Mouse (Mus musculus) hindbrain, postnatal 0 days (tissue): ENCODE results near the gene Acacb. TPM values are rescaled to one million over a fixed set of nuclear protein-coding genes. Genes with fewer than 3 reads are reported as not detected.

Source experiments
- ATAC-seq: fragments of 200-750 bp; cut with Nextera tagmentation; 2 replicates; pipeline ENCODE4 v1.8.0; 2017; ENCODE audit warnings: mild to moderate bottlenecking, moderate TSS enrichment, moderate library complexity
- DNase-seq: peaks from one replicate; pipeline ENCODE4 v3.0.0-alpha.2; 2015; ENCODE audit warnings: low spot score
- H3K27ac ChIP-seq: fragments of 300-500 bp; sonication (generic); 2 replicates; pipeline ENCODE4 v1.5.1; 2014; ENCODE audit warnings: mild to moderate bottlenecking
- H3K27me3 ChIP-seq: fragments of 300-500 bp; sonication (generic); 2 replicates; pipeline ENCODE4 v1.6.1; 2014; ENCODE audit warnings: low read length, mixed read lengths; ENCODE audit not compliant: insufficient read depth
- H3K36me3 ChIP-seq: fragments of 300-500 bp; sonication (generic); 2 replicates; pipeline ENCODE4 v1.6.1; 2014; ENCODE audit warnings: low read length, mixed read lengths; ENCODE audit not compliant: insufficient read depth
- H3K4me1 ChIP-seq: fragments of 300-500 bp; sonication (generic); 2 replicates; pipeline ENCODE4 v1.6.1; 2014; ENCODE audit warnings: antibody characterized with exemption, low read length, mixed read lengths; ENCODE audit not compliant: insufficient read depth
- H3K4me2 ChIP-seq: fragments of 300-500 bp; sonication (generic); 2 replicates; pipeline ENCODE4 v1.6.1; 2014; ENCODE audit warnings: low read depth, mild to moderate bottlenecking, low read length, moderate library complexity, mixed read lengths
- H3K4me3 ChIP-seq: fragments of 300-500 bp; sonication (generic); 2 replicates; pipeline ENCODE4 v1.5.1; 2014; ENCODE audit warnings: low read length
- H3K9ac ChIP-seq: fragments of 300-500 bp; sonication (generic); replicated peaks from 2 replicates; pipeline ENCODE4 v1.6.1; 2014; ENCODE audit warnings: mild to moderate bottlenecking, low read length, moderate library complexity, mixed read lengths
- H3K9me3 ChIP-seq: fragments of 300-500 bp; sonication (generic); 2 replicates; pipeline ENCODE4 v1.6.1; 2016; ENCODE audit warnings: low read length, mixed read lengths
- CTCF ChIP-seq: IDR thresholded peaks from 2 replicates; pipeline ENCODE4 v1.5.1; 2016; ENCODE audit warnings: antibody characterized with exemption, control low read depth, low read depth
- WGBS: fragments of 180-500 bp; shearing (Covaris S2); extraction: QIAGEN DNeasy Blood & Tissue Kit; methylation state at CpG from one replicate; pipeline ENCODE4 v1.1.7; 2014; 5-methylcytosine and 5-hydroxymethylcytosine counted together
- polyA plus RNA-seq: library from polyadenylated mRNA; unstranded; fragments of >200 nt; fragmentation: Nextera tagmentation; extraction: Ambion mirVana; gene quantifications from 2 replicates; pipeline ENCODE4 v1.2.1, GENCODE M21; 2015
- total RNA-seq: library from RNA; depleted of rRNA; stranded (reverse); fragments of >200 nt; gene quantifications from 2 replicates; pipeline ENCODE4 v1.2.3, GENCODE M21; 2014; rRNA removed

Gene Acacb
- total and polyA plus RNA-seq, 2 experiments from 2014 or later, result 6.1 to 7.0 TPM

DNA sequence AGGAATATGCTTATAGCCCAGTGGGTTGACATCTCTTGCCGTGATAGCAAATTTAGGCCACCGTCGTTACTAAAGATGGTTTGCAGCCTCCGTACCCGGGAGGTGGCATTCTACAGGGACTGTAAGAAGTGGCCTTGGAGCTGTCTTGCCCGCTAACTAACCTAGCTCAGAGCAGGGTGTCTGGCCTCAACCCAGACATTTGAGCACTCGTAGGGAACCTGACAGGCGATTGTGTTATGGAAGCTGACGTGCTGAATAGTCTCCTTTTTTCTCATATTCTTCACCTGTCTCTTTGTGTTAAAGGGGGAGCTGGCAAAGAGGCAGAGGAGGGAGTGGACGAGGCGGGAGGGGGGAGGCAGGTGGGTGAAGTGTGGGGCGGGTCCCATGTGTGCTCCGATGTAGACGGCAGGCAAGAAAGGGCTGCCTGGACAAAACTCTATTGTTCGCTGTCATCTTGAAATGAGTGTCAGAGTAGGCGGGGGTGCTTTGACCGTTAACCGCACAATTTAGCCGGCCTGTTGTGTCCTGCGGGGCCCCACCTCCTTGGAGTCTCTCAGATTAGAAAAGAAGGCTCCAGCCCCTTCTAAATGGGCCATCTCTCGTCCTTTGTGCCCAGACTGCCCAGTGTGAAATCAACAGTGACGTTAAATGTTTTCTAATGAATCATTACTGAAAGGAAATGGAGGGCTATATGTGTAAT, 153.0 kb downstream of the Acacb start:
- DNase-seq (no peak), ATAC-seq (no peak)
- H3K36me3 ChIP-seq, result no peaks in the 10 kb centered on the region
- no peak for TF ChIP-seq CTCF
- H3K4me3 ChIP-seq, result no peak overlapping the region
- WGBS, result 15% methylated on average over 22 of the region's 22 CpGs
- H3K9me3 ChIP-seq, result no peaks in the 10 kb centered on the region
- H3K9ac ChIP-seq, result no peak overlapping the region
- H3K27ac ChIP-seq, result no peak overlapping the region
- H3K4me2 ChIP-seq, result no peak overlapping the region
- H3K27me3 ChIP-seq, result no peaks in the 10 kb centered on the region
- peaks cover 4% of the 10 kb centered on the region; the same call in 1 of the 2 replicates for H3K4me1 ChIP-seq

DNA sequence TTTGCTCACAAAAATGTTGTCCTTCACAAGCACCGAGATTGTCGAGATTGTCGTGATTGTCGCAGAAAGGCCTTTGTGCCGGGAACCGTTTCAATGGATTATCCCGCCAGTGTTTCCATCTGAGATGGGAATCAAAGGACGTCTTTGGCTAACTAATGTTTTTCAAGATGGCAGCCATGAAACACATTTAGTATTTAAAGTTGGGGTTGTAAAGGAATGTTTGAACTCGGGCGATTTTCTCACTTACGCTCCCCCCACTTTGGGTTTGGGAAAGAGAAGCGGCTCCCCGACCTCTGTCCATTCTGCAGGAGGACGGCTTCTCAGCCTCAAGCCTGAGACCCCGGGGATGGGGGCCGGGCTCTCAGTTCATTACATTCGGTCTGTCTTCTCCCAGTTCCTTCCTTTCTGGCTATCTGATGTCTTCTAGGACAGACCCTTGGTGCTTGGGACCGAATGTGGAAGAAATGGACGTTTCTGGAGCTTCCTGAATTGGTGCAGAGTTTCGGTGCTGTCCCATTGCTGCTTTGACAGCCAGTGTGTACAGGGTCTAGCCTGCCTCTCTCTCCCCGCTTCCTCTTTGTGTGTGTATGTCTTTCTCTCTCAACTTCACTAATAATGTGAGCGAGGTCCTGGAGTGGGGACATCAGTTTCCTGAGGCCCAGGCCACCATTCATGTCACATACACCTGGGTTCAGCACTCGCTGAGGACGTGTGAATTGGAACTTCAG, 153.7 kb downstream of the Acacb start:
- no peak overlapping the region for H3K27ac ChIP-seq
- no peak for DNase-seq

More for the DNA sequence above, 153.7 kb downstream of the Acacb start:
- Histone ChIP-seq H3K9ac (no peak overlapping the region), H3K4me3 (no peak overlapping the region), H3K9me3 (no peaks in the 10 kb centered on the region), H3K4me2 (no peak overlapping the region), H3K36me3 (no peaks in the 10 kb centered on the region), H3K27me3 (no peaks in the 10 kb centered on the region), H3K4me1 (peaks cover 4% of the 10 kb centered on the region; the same call in 1 of the 2 replicates)
- 54% methylated on average over 24 of the region's 24 CpGs for WGBS
- ATAC-seq, result no peak
- no peak for TF ChIP-seq CTCF

Other genes with a start within 250 kb of the Acacb start
- gene Coro1c, start 237.8 kb upstream of the Acacb start, total RNA-seq, result 151 and 159 TPM in 2 replicates
- gene Coro1c, start 237.8 kb upstream of the Acacb start, polyA plus RNA-seq, result 140 and 149 TPM in 2 replicates
- 12.4 and 14.5 TPM in 2 replicates for gene Ssh1, start 152.6 kb upstream of the Acacb start, total RNA-seq
- 9.7 and 11.6 TPM in 2 replicates for gene Ssh1, start 152.6 kb upstream of the Acacb start, polyA plus RNA-seq
- gene Dao, start 142.8 kb upstream of the Acacb start, total RNA-seq, result 0.84 TPM in 1 of 2 replicates, not detected in the other
- gene Dao, start 142.8 kb upstream of the Acacb start, polyA plus RNA-seq, result 0.14 TPM in 1 of 2 replicates, not detected in the other
- gene Usp30, start 81.1 kb upstream of the Acacb start, total RNA-seq, result 47.2 and 54.9 TPM in 2 replicates
- 17.6 and 18.0 TPM in 2 replicates for gene Usp30, start 81.1 kb upstream of the Acacb start, polyA plus RNA-seq
- gene Svop, start 55.0 kb upstream of the Acacb start, total RNA-seq, result 159 and 173 TPM in 2 replicates
- 73.8 and 81.3 TPM in 2 replicates for gene Svop, start 55.0 kb upstream of the Acacb start, polyA plus RNA-seq
- gene Alkbh2, start 18.3 kb upstream of the Acacb start, total RNA-seq, result 3.1 and 9.5 TPM in 2 replicates
- 7.6 and 8.0 TPM in 2 replicates for gene Alkbh2, start 18.3 kb upstream of the Acacb start, polyA plus RNA-seq
- 13.8 and 15.5 TPM in 2 replicates for gene Ung, start 16.1 kb upstream of the Acacb start, total RNA-seq
- gene Ung, start 16.1 kb upstream of the Acacb start, polyA plus RNA-seq, result 13.8 and 14.0 TPM in 2 replicates
- 0.47 and 1.4 TPM in 2 replicates for gene Foxn4, start 127.3 kb downstream of the Acacb start, total RNA-seq
- 0.36 and 0.47 TPM in 2 replicates for gene Foxn4, start 127.3 kb downstream of the Acacb start, polyA plus RNA-seq
- gene Myo1h, start 142.6 kb downstream of the Acacb start, total RNA-seq, result 0.72 TPM in 1 of 2 replicates, not detected in the other
- gene Myo1h, start 142.6 kb downstream of the Acacb start, polyA plus RNA-seq, result 0.56 and 0.72 TPM in 2 replicates
- 43.2 and 43.8 TPM in 2 replicates for gene Kctd10, start 234.0 kb downstream of the Acacb start, total RNA-seq
- 47.5 and 48.0 TPM in 2 replicates for gene Kctd10, start 234.0 kb downstream of the Acacb start, polyA plus RNA-seq
- 67.5 and 69.9 TPM in 2 replicates for gene Ube3b, start 234.1 kb downstream of the Acacb start, total RNA-seq
- 31.1 and 31.4 TPM in 2 replicates for gene Ube3b, start 234.1 kb downstream of the Acacb start, polyA plus RNA-seq